Mouse (Mus musculus): ENCODE measurements around the gene Acap3. TPM values are rescaled to one million over a fixed set of nuclear protein-coding genes. Genes with fewer than 3 reads are reported as not detected.
A peak's percentile ranks its signal among the peaks of the same experiment; 100 is the strongest.

The Acap3 gene
- polyA plus RNA-seq (2014; fragmentation: Nextera tagmentation; extraction: Ambion mirVana), result 29.0 and 34.7 TPM in 2 replicates

- under 1% methylated on average over 52 of the region's 52 CpGs for WGBS
- Histone ChIP-seq H3K4me3 (ENCODE audit: low read depth, low read length) (peak within 1 kb of the TSS; percentile 88), H3K4me2 (replicated peaks; ENCODE audit: low read depth, low read length) (peak within 1 kb of the TSS; percentile 85), H3K9me3 (ENCODE audit: control insufficient read depth, low read length) (no peaks in the 10 kb centered on the region), H3K4me1 (replicated peaks; ENCODE audit: control insufficient read depth, insufficient read depth, low read length) (peaks cover 16% of the 10 kb centered on the region), H3K27ac (ENCODE audit: low read depth, low read length) (peak within 1 kb of the TSS; percentile 98), H3K9ac (ENCODE audit: low read depth, low read length) (peak within 1 kb of the TSS; percentile 91), H3K27me3 (ENCODE audit: control insufficient read depth, insufficient read depth, low read length) (no peaks in the 10 kb centered on the region), H3K36me3 (ENCODE audit: control insufficient read depth, insufficient read depth, low read length) (peaks cover 10% of the 10 kb centered on the region; the same call in 1 of the 2 replicates)
- DNase-seq (ENCODE audit: low spot score), result peak; percentile 98
- peak; percentile 84 for ATAC-seq (ENCODE audit: low FRiP score)
Observed at GRCm38 (mm10) chr4:155891551-155892001, at the start of gene Acap3, which contains the start of gene Pusl1. TSS of gene Acap3 (plus strand) at chr4:155891822. TSS of gene Pusl1 (minus strand) at chr4:155891781.

- H3K27ac ChIP-seq (ENCODE audit: low read depth, low read length), result no peak overlapping the region
- H3K9me3 ChIP-seq (ENCODE audit: control insufficient read depth, low read length), result no peaks in the 10 kb centered on the region
- H3K4me1 ChIP-seq (replicated peaks; ENCODE audit: control insufficient read depth, insufficient read depth, low read length), result peaks cover 14% of the 10 kb centered on the region
Observed at GRCm38 (mm10) chr4:155843231-155843630, 48.4 kb upstream of the Acap3 start.

GRCm38 (mm10) chr4:155846871-155847578 is 44.6 kb upstream of the Acap3 start, which contains the start of gene Dvl1:
TSS of gene Dvl1 (plus strand) at chr4:155847402.
- no peaks in the 10 kb centered on the region for H3K36me3 ChIP-seq (ENCODE audit: control insufficient read depth, insufficient read depth, low read length)
- peak within 1 kb of the TSS; percentile 77 for H3K4me3 ChIP-seq (ENCODE audit: low read depth, low read length)
- 5% methylated on average over 32 of the region's 65 CpGs for whole genome bisulfite sequencing

More at GRCm38 (mm10) chr4:155843231-155843630, 48.4 kb upstream of the Acap3 start:
- no peaks in the 10 kb centered on the region for H3K36me3 ChIP-seq (ENCODE audit: control insufficient read depth, insufficient read depth, low read length)
- H3K9ac ChIP-seq (ENCODE audit: low read depth, low read length), result no peak overlapping the region
- DNase-seq (ENCODE audit: low spot score) (no peak), ATAC-seq (ENCODE audit: low FRiP score) (no peak)
- 92% methylated on average over 5 of the region's 5 CpGs for WGBS
- H3K27me3 ChIP-seq (ENCODE audit: control insufficient read depth, insufficient read depth, low read length), result 0 out of 2 replicates have a peak, but pooled peaks cover 3% of the 10 kb centered on the region
- H3K4me2 ChIP-seq (replicated peaks; ENCODE audit: low read depth, low read length), result no peak overlapping the region
- no peak overlapping the region for H3K4me3 ChIP-seq (ENCODE audit: low read depth, low read length)

GRCm38 (mm10) chr4:155847591-155848352 is 43.9 kb upstream of the Acap3 start:
- Histone ChIP-seq H3K27ac (ENCODE audit: low read depth, low read length) (peak overlapping the region; percentile 27; the same call in 1 of the 2 replicates), H3K27me3 (ENCODE audit: control insufficient read depth, insufficient read depth, low read length) (no peaks in the 10 kb centered on the region), H3K36me3 (ENCODE audit: control insufficient read depth, insufficient read depth, low read length) (no peaks in the 10 kb centered on the region), H3K4me1 (replicated peaks; ENCODE audit: control insufficient read depth, insufficient read depth, low read length) (peaks cover 7% of the 10 kb centered on the region), H3K9ac (ENCODE audit: low read depth, low read length) (peak overlapping the region; percentile 92), H3K4me2 (replicated peaks; ENCODE audit: low read depth, low read length) (peak overlapping the region; percentile 78), H3K9me3 (ENCODE audit: control insufficient read depth, low read length) (no peaks in the 10 kb centered on the region), H3K4me3 (ENCODE audit: low read depth, low read length) (peak overlapping the region; percentile 77)
- DNase-seq (ENCODE audit: low spot score) (peak; percentile 52), ATAC-seq (ENCODE audit: low FRiP score) (peak; percentile 63)
- WGBS, result 1% methylated on average over 64 of the region's 69 CpGs

More at GRCm38 (mm10) chr4:155846871-155847578, 44.6 kb upstream of the Acap3 start, which contains the start of gene Dvl1:
- Histone ChIP-seq H3K27me3 (ENCODE audit: control insufficient read depth, insufficient read depth, low read length) (no peaks in the 10 kb centered on the region), H3K27ac (ENCODE audit: low read depth, low read length) (peak within 1 kb of the TSS; percentile 27; the same call in 1 of the 2 replicates), H3K4me2 (replicated peaks; ENCODE audit: low read depth, low read length) (peak within 1 kb of the TSS; percentile 78), H3K9me3 (ENCODE audit: control insufficient read depth, low read length) (no peaks in the 10 kb centered on the region), H3K4me1 (replicated peaks; ENCODE audit: control insufficient read depth, insufficient read depth, low read length) (peaks cover 7% of the 10 kb centered on the region), H3K9ac (ENCODE audit: low read depth, low read length) (peak within 1 kb of the TSS; percentile 92)
- peak; percentile 96 for DNase-seq (ENCODE audit: low spot score)
- ATAC-seq (ENCODE audit: low FRiP score), result peak; percentile 93

- no peaks in the 10 kb centered on the region for H3K36me3 ChIP-seq (ENCODE audit: control insufficient read depth, insufficient read depth, low read length)
- no peaks in the 10 kb centered on the region for H3K9me3 ChIP-seq (ENCODE audit: control insufficient read depth, low read length)
- no peak for DNase-seq (ENCODE audit: low spot score)
- H3K9ac ChIP-seq (ENCODE audit: low read depth, low read length), result peak overlapping the region; percentile 92
- H3K4me2 ChIP-seq (replicated peaks; ENCODE audit: low read depth, low read length), result peak overlapping the region; percentile 78
- WGBS, result 59% methylated on average over 7 of the region's 7 CpGs
- no peaks in the 10 kb centered on the region for H3K27me3 ChIP-seq (ENCODE audit: control insufficient read depth, insufficient read depth, low read length)
- ATAC-seq (ENCODE audit: low FRiP score), result no peak
- no peak overlapping the region for H3K27ac ChIP-seq (ENCODE audit: low read depth, low read length)
- H3K4me3 ChIP-seq (ENCODE audit: low read depth, low read length), result peak overlapping the region; percentile 77
- H3K4me1 ChIP-seq (replicated peaks; ENCODE audit: control insufficient read depth, insufficient read depth, low read length), result peaks cover 7% of the 10 kb centered on the region
Observed at GRCm38 (mm10) chr4:155848434-155849095, 43.1 kb upstream of the Acap3 start.

GRCm38 (mm10) chr4:155849391-155849790 is 42.2 kb upstream of the Acap3 start:
- H3K4me1 ChIP-seq (replicated peaks; ENCODE audit: control insufficient read depth, insufficient read depth, low read length), result peaks cover 7% of the 10 kb centered on the region
- ATAC-seq (ENCODE audit: low FRiP score), result no peak
- WGBS, result 95% methylated on average over 2 of the region's 2 CpGs
- no peaks in the 10 kb centered on the region for H3K36me3 ChIP-seq (ENCODE audit: control insufficient read depth, insufficient read depth, low read length)
- no peak overlapping the region for H3K9ac ChIP-seq (ENCODE audit: low read depth, low read length)
- no peaks in the 10 kb centered on the region for H3K9me3 ChIP-seq (ENCODE audit: control insufficient read depth, low read length)
- no peak for DNase-seq (ENCODE audit: low spot score)
- no peak overlapping the region for H3K27ac ChIP-seq (ENCODE audit: low read depth, low read length)
- H3K4me2 ChIP-seq (replicated peaks; ENCODE audit: low read depth, low read length), result no peak overlapping the region
- H3K4me3 ChIP-seq (ENCODE audit: low read depth, low read length), result no peak overlapping the region
- no peaks in the 10 kb centered on the region for H3K27me3 ChIP-seq (ENCODE audit: control insufficient read depth, insufficient read depth, low read length)

- Histone ChIP-seq H3K4me1 (replicated peaks; ENCODE audit: control insufficient read depth, insufficient read depth, low read length) (peaks cover 7% of the 10 kb centered on the region), H3K4me3 (ENCODE audit: low read depth, low read length) (no peak overlapping the region), H3K27ac (ENCODE audit: low read depth, low read length) (no peak overlapping the region), H3K4me2 (replicated peaks; ENCODE audit: low read depth, low read length) (no peak overlapping the region), H3K27me3 (ENCODE audit: control insufficient read depth, insufficient read depth, low read length) (no peaks in the 10 kb centered on the region), H3K9me3 (ENCODE audit: control insufficient read depth, low read length) (no peaks in the 10 kb centered on the region), H3K36me3 (ENCODE audit: control insufficient read depth, insufficient read depth, low read length) (no peaks in the 10 kb centered on the region), H3K9ac (ENCODE audit: low read depth, low read length) (no peak overlapping the region)
- ATAC-seq (ENCODE audit: low FRiP score), result no peak
- DNase-seq (ENCODE audit: low spot score), result no peak
- 92% methylated on average over 3 of the region's 3 CpGs for WGBS
Observed at GRCm38 (mm10) chr4:155849792-155850451, 41.7 kb upstream of the Acap3 start.

- no peak overlapping the region for H3K27ac ChIP-seq (ENCODE audit: low read depth, low read length)
- ATAC-seq (ENCODE audit: low FRiP score), result no peak
- no peaks in the 10 kb centered on the region for H3K9me3 ChIP-seq (ENCODE audit: control insufficient read depth, low read length)
- DNase-seq (ENCODE audit: low spot score), result no peak
- no peak overlapping the region for H3K4me2 ChIP-seq (replicated peaks; ENCODE audit: low read depth, low read length)
- WGBS, result 86% methylated on average over 3 of the region's 3 CpGs
- no peak overlapping the region for H3K4me3 ChIP-seq (ENCODE audit: low read depth, low read length)
- no peak overlapping the region for H3K9ac ChIP-seq (ENCODE audit: low read depth, low read length)
- peaks cover 5% of the 10 kb centered on the region; the same call in 1 of the 2 replicates for H3K36me3 ChIP-seq (ENCODE audit: control insufficient read depth, insufficient read depth, low read length)
- H3K4me1 ChIP-seq (replicated peaks; ENCODE audit: control insufficient read depth, insufficient read depth, low read length), result peaks cover 7% of the 10 kb centered on the region
- no peaks in the 10 kb centered on the region for H3K27me3 ChIP-seq (ENCODE audit: control insufficient read depth, insufficient read depth, low read length)
Observed at GRCm38 (mm10) chr4:155851368-155851767, 40.3 kb upstream of the Acap3 start.

All from hindbrain, embryonic 11.5 days (tissue).